ENCODE assay signal across 8 mouse cellular contexts in the genomic region with DNA sequence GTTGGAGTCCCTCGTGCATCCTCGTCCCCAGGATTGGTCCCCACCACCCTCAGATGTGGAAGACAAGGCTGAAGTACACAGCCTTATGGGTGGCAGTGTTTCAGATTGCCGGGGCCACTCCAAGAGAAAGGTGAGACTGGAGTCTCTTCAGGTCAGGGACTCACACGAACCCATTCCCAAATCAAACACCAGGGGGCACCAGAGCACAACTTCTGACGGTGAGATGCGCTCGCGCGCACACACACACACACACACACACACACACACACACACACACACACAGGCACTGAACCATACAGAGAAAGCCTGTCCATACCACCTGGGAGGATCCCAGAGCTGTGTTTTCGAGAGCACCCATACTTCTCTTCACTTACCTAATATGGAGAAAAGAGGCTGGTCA. TPM values are rescaled to one million over a fixed set of nuclear protein-coding genes. Genes with fewer than 3 reads are reported as not detected.
DNase-seq lines count a peak whose midpoint lies in the region; ATAC-seq and TF ChIP-seq lines count a peak whose summit lies in the region.

No protein-coding gene starts in this region.

- no peak for TF ChIP-seq POLR2A in CH12.LX (IDR thresholded peaks at IDR 0.05; ENCODE audit: low read depth, low read length)
- no peak for TF ChIP-seq POLR2A in brain, embryonic 14.5 days (IDR thresholded peaks at IDR 0.05; ENCODE audit: borderline replicate concordance, extremely low read depth, insufficient read depth, insufficient read length, poor library complexity, severe bottlenecking)

- dilution Hi-C loops in CH12.LX (cut with MboI; ENCODE audit: extremely low pct_ligation_motif_present, extremely low pct_unique_long_range_greater_than_20kb, low sequenced_read_pairs), result no loop called here

- in situ Hi-C loops in CH12.LX (cut with MboI; ENCODE audit: low pct_ligation_motif_present, low pct_unique_long_range_greater_than_20kb, low sequenced_read_pairs), result no loop called here

- H3K36me3 ChIP-seq in CH12.LX (replicated peaks in 1 of 2; ENCODE audit: control insufficient read depth in 1 of 2, insufficient read depth in 1 of 2, low read length in 1 of 2), result no peaks in the 10 kb centered on the region
- no peaks in the 10 kb centered on the region for H3K36me3 ChIP-seq in forebrain, embryonic 11.5 days (ENCODE audit: control insufficient read depth, insufficient read depth, low read length)
- no peaks in the 10 kb centered on the region for H3K36me3 ChIP-seq in lung, embryonic 16.5 days (ENCODE audit: control insufficient read depth, insufficient read depth, low read length)

- peaks cover 13 to 27% of the 10 kb centered on the region in 2 experiments; a peak in 3 of 4 replicates for H3K4me1 ChIP-seq in CH12.LX (ENCODE audit: control insufficient read depth in 1 of 2, insufficient read depth in 2 of 2)
- H3K4me1 ChIP-seq in forebrain, embryonic 11.5 days (replicated peaks; ENCODE audit: control insufficient read depth, insufficient read depth, low read length), result peaks cover 3% of the 10 kb centered on the region; the same call in 1 of the 2 replicates
- H3K4me1 ChIP-seq in lung, embryonic 16.5 days (replicated peaks; ENCODE audit: control insufficient read depth, insufficient read depth, low read length), result no peaks in the 10 kb centered on the region

- peak; percentile 86 for TF ChIP-seq RAD21 in CH12.LX (IDR thresholded peaks at IDR 0.05; ENCODE audit: low read depth, low read length)

- H3K9me3 ChIP-seq in CH12.LX (replicated peaks; ENCODE audit: low read length), result no peaks in the 10 kb centered on the region
- no peaks in the 10 kb centered on the region for H3K9me3 ChIP-seq in forebrain, embryonic 11.5 days (ENCODE audit: control insufficient read depth, low read length)
- H3K9me3 ChIP-seq in lung, embryonic 16.5 days (ENCODE audit: control insufficient read depth, low read length), result no peaks in the 10 kb centered on the region

- no peaks in the 10 kb centered on the region for H3K79me2 ChIP-seq in CH12.LX (replicated peaks; ENCODE audit: control insufficient read depth, extremely low read depth, insufficient read depth, poor library complexity, severe bottlenecking)

- WGBS in forebrain, embryonic 11.5 days, result 3% methylated on average over 10 of the region's 10 CpGs
- WGBS in lung, embryonic 16.5 days, result 4% methylated on average over 10 of the region's 10 CpGs

- DNase-seq in CH12.LX (ENCODE audit: extremely low read depth), result peak; percentile 77
- peak; percentile 89 for DNase-seq in brain, embryonic 14.5 days (ENCODE audit: low read depth)
- peak; percentile 95 for DNase-seq in forebrain, embryonic 11.5 days (ENCODE audit: low spot score)
- peak; percentile 86 for DNase-seq in heart, postnatal 4 days
- peak in 1 of 2 experiments; percentile 87 for DNase-seq in layer of hippocampus, adult 2 months (ENCODE audit: low spot score in 2 of 2)
- peak; percentile 69 for DNase-seq in ovary, postnatal 36 days (ENCODE audit: low spot score)
- DNase-seq in thymus, postnatal 4 days, result peak; percentile 89

- no peak overlapping the region for H3K9ac ChIP-seq in CH12.LX (ENCODE audit: insufficient read depth, low read depth)
- no peak overlapping the region for H3K9ac ChIP-seq in forebrain, embryonic 11.5 days (ENCODE audit: low read length)
- H3K9ac ChIP-seq in lung, embryonic 16.5 days (ENCODE audit: low read length), result no peak overlapping the region

- no peak overlapping the region for H3K4me3 ChIP-seq in CH12.LX (replicated peaks in 1 of 3; ENCODE audit: low read depth in 2 of 3, low read length in 2 of 3, poor library complexity in 1 of 3)
- no peak overlapping the region for H3K4me3 ChIP-seq in forebrain, embryonic 11.5 days (ENCODE audit: low read depth, low read length)
- no peak overlapping the region for H3K4me3 ChIP-seq in layer of hippocampus, adult 2 months
- H3K4me3 ChIP-seq in lung, embryonic 16.5 days (ENCODE audit: low read length), result no peak overlapping the region

- no peak overlapping the region for H3K27ac ChIP-seq in CH12.LX (ENCODE audit: insufficient read depth, low read depth)
- no peak overlapping the region for H3K27ac ChIP-seq in forebrain, embryonic 11.5 days (ENCODE audit: low read depth, low read length)
- H3K27ac ChIP-seq in layer of hippocampus, adult 2 months, result no peak overlapping the region
- H3K27ac ChIP-seq in lung, embryonic 16.5 days (ENCODE audit: low read length), result no peak overlapping the region

- H3K27me3 ChIP-seq in CH12.LX (replicated peaks), result peaks cover 31% of the 10 kb centered on the region
- H3K27me3 ChIP-seq in forebrain, embryonic 11.5 days (ENCODE audit: control insufficient read depth, insufficient read depth, low read length), result peaks cover 3% of the 10 kb centered on the region; the same call in 1 of the 2 replicates
- H3K27me3 ChIP-seq in lung, embryonic 16.5 days (ENCODE audit: control insufficient read depth, insufficient read depth, low read depth, low read length), result no peaks in the 10 kb centered on the region

- ATAC-seq in forebrain, embryonic 11.5 days (replicated peaks; ENCODE audit: low FRiP score), result peak; percentile 58
- ATAC-seq in lung, embryonic 16.5 days (ENCODE audit: low read depth), result peak; percentile 35; the same call in 1 of the 2 replicates

- TF ChIP-seq CTCF in CH12.LX (conservative IDR thresholded peaks at IDR 0.05 in 1 of 2, IDR thresholded peaks at IDR 0.05 in 1 of 2; ENCODE audit: low read depth in 2 of 2, low read length in 2 of 2), result peak; percentile 32 to 94; a peak in 3 of 4 replicates
- peak; percentile 86 for TF ChIP-seq CTCF in brain, embryonic 14.5 days (IDR thresholded peaks at IDR 0.05; ENCODE audit: borderline replicate concordance, extremely low read depth, insufficient read depth, insufficient read length)
- TF ChIP-seq CTCF in layer of hippocampus, adult 2 months (conservative IDR thresholded peaks at IDR 0.05), result peak; percentile 77

- no peak overlapping the region for H3K4me2 ChIP-seq in CH12.LX (ENCODE audit: insufficient read depth, low read depth, poor library complexity, severe bottlenecking)
- H3K4me2 ChIP-seq in forebrain, embryonic 11.5 days (ENCODE audit: low read depth, low read length, severe bottlenecking), result no peak overlapping the region
- no peak overlapping the region for H3K4me2 ChIP-seq in lung, embryonic 16.5 days (ENCODE audit: low read depth, low read length)

- 0 out of 2 replicates have a peak, but pooled peaks have one; percentile 25 for TF ChIP-seq EP300 in CH12.LX (IDR thresholded peaks at IDR 0.05; ENCODE audit: low read length)

TF ChIP-seq in CH12.LX, 34 proteins besides CTCF, POLR2A, EP300 and RAD21:
- TF ChIP-seq TCF12 (IDR thresholded peaks at IDR 0.05; ENCODE audit: low read depth, low read length), result no peak
- TF ChIP-seq NRF1 (IDR thresholded peaks at IDR 0.05; ENCODE audit: low read depth, low read length), result peak; percentile 49; the same call in 1 of the 2 replicates
- TF ChIP-seq IRF4 (IDR thresholded peaks at IDR 0.05; ENCODE audit: low read depth, low read length), result peak; percentile 68
- TF ChIP-seq GABPA (IDR thresholded peaks at IDR 0.05; ENCODE audit: insufficient replicate concordance, low read depth, low read length), result no peak
- TF ChIP-seq CHD2 (IDR thresholded peaks at IDR 0.05; ENCODE audit: low read length), result no peak
- peak; percentile 65; the same call in 1 of the 2 replicates for TF ChIP-seq MEF2A (IDR thresholded peaks at IDR 0.05; ENCODE audit: borderline replicate concordance, low read depth, low read length)
- TF ChIP-seq HCFC1 (IDR thresholded peaks at IDR 0.05; ENCODE audit: low read depth, low read length), result no peak
- no peak for TF ChIP-seq JUND (conservative IDR thresholded peaks at IDR 0.05; ENCODE audit: low read depth, low read length)
- 0 out of 2 replicates have a peak, but pooled peaks have one; percentile 51 for TF ChIP-seq NELFE (IDR thresholded peaks at IDR 0.05; ENCODE audit: low read depth, low read length)
- no peak for TF ChIP-seq ZMIZ1 (IDR thresholded peaks at IDR 0.05; ENCODE audit: low read depth, low read length)
- peak; percentile 99 for TF ChIP-seq SMC3 (IDR thresholded peaks at IDR 0.05; ENCODE audit: low read depth, low read length)
- 0 out of 2 replicates have a peak, but pooled peaks have one; percentile 23 for TF ChIP-seq MYC (IDR thresholded peaks at IDR 0.05; ENCODE audit: low read depth, low read length)
- TF ChIP-seq POLR2AphosphoS2 (IDR thresholded peaks at IDR 0.05; ENCODE audit: low read depth, low read length), result no peak
- no peak for TF ChIP-seq MAFK (IDR thresholded peaks at IDR 0.05; ENCODE audit: insufficient replicate concordance, low read length)
- no peak for TF ChIP-seq SIN3A (IDR thresholded peaks at IDR 0.05; ENCODE audit: low read length)
- TF ChIP-seq ZC3H11A (IDR thresholded peaks at IDR 0.05; ENCODE audit: low read depth, low read length), result peak; percentile 84
- TF ChIP-seq RCOR1 (conservative IDR thresholded peaks at IDR 0.05; ENCODE audit: low read depth, low read length), result no peak
- TF ChIP-seq ZNF384 (IDR thresholded peaks at IDR 0.05; ENCODE audit: low read depth, low read length), result no peak
- no peak for TF ChIP-seq E2F4 (IDR thresholded peaks at IDR 0.05; ENCODE audit: insufficient replicate concordance, low read depth, low read length)

RNA-seq across cellular contexts. Expression of a gene that starts 7.2 kb away (rescaled TPM):
- total RNA-seq in CH12.LX (2012; rRNA removed), result 0.21 TPM in 1 of 2 replicates, not detected in the other
- total RNA-seq in CH12.LX (2014; rRNA removed), result not detected in 2 replicates
- polyA plus RNA-seq in CH12.LX (2012; ENCODE audit: insufficient read length, low read depth), result 0.20 and 0.26 TPM in 2 replicates
- 15.0 and 19.6 TPM in 2 replicates for polyA plus RNA-seq in brain, embryonic 14.5 days (2012; rRNA removed)
- 81.2 and 83.8 TPM in 2 replicates for polyA plus RNA-seq in forebrain, embryonic 11.5 days (2014; fragmentation: Nextera tagmentation; extraction: Ambion mirVana)
- total RNA-seq in heart, postnatal 4 days (2021), result under 1 TPM; 0.43 to 0.52 TPM
- 1 to 10 TPM; 3.5 to 4.9 TPM for total RNA-seq in layer of hippocampus, adult 2 months (2021)
- polyA plus RNA-seq in lung, embryonic 16.5 days (2015; fragmentation: Nextera tagmentation; extraction: Ambion mirVana), result 0.85 and 1.3 TPM in 2 replicates

RNA-seq across cellular contexts. Expression of a gene that starts 32.5 kb away (rescaled TPM):
- total RNA-seq in CH12.LX (2012; rRNA removed) (0.04 and 0.13 TPM in 2 replicates), CH12.LX (2014; rRNA removed) (not detected in 2 replicates)
- polyA plus RNA-seq in CH12.LX (2012; ENCODE audit: insufficient read length, low read depth), result 0.11 and 0.23 TPM in 2 replicates
- polyA plus RNA-seq in brain, embryonic 14.5 days (2012; rRNA removed), result 26.2 and 33.3 TPM in 2 replicates
- polyA plus RNA-seq in forebrain, embryonic 11.5 days (2014; fragmentation: Nextera tagmentation; extraction: Ambion mirVana), result 14.9 and 15.8 TPM in 2 replicates
- 10 to 100 TPM; 13.9 to 16.5 TPM for total RNA-seq in heart, postnatal 4 days (2021)
- total RNA-seq in layer of hippocampus, adult 2 months (2021), result 10 to 100 TPM; 34.7 to 38.8 TPM
- 11.0 and 11.3 TPM in 2 replicates for polyA plus RNA-seq in lung, embryonic 16.5 days (2015; fragmentation: Nextera tagmentation; extraction: Ambion mirVana)
